Mouse (Mus musculus) embryonic facial prominence, embryonic 11.5 days (tissue): Measurements from ENCODE around the gene Dlec1. TPM values are rescaled to one million over a fixed set of nuclear protein-coding genes. Genes with fewer than 3 reads are reported as not detected.

ENCODE experiments used
- ATAC-seq: fragments of 200-750 bp; cut with Nextera tagmentation; replicated peaks from 2 replicates; pipeline ENCODE4 v1.8.0; 2017; ENCODE audit warnings: low read depth; ENCODE audit not compliant: insufficient number of reproducible peaks, low FRiP score, low TSS enrichment
- DNase-seq: peaks from one replicate; pipeline ENCODE4 v3.0.0-alpha.2; 2015; ENCODE audit warnings: low spot score
- H3K27ac ChIP-seq: fragments of 300-500 bp; sonication (generic); replicated peaks from 2 replicates; pipeline ENCODE4 v1.5.1; 2014; ENCODE audit warnings: mild to moderate bottlenecking, low read depth, low read length, control low read depth
- H3K27me3 ChIP-seq: fragments of 300-500 bp; sonication (generic); 2 replicates; pipeline ENCODE4 v1.6.1; 2014; ENCODE audit warnings: mild to moderate bottlenecking, low read length, moderate library complexity, mixed read lengths; ENCODE audit not compliant: control insufficient read depth, insufficient read depth
- H3K36me3 ChIP-seq: fragments of 300-500 bp; sonication (generic); replicated peaks from 2 replicates; pipeline ENCODE4 v1.6.1; 2014; ENCODE audit warnings: low read depth, mild to moderate bottlenecking, low read length, moderate library complexity, mixed read lengths; ENCODE audit not compliant: control insufficient read depth, insufficient read depth
- H3K4me1 ChIP-seq: fragments of 300-500 bp; sonication (generic); 2 replicates; pipeline ENCODE4 v1.6.1; 2014; ENCODE audit warnings: low read length, mixed read lengths; ENCODE audit not compliant: control insufficient read depth, insufficient read depth
- H3K4me2 ChIP-seq: fragments of 300-500 bp; sonication (generic); 2 replicates; pipeline ENCODE4 v1.6.1; 2014; ENCODE audit warnings: low read depth, mild to moderate bottlenecking, control low read depth, low read length, moderate library complexity
- H3K4me3 ChIP-seq: fragments of 300-500 bp; sonication (generic); 2 replicates; pipeline ENCODE4 v1.5.1; 2014; ENCODE audit warnings: low read depth, low read length, control low read depth
- H3K9ac ChIP-seq: fragments of 300-500 bp; sonication (generic); replicated peaks from 2 replicates; pipeline ENCODE4 v1.6.1; 2014; ENCODE audit warnings: mild to moderate bottlenecking, control low read depth, low read length
- H3K9me3 ChIP-seq: fragments of 300-500 bp; sonication (generic); replicated peaks from 2 replicates; pipeline ENCODE4 v1.6.1; 2016; ENCODE audit warnings: mild to moderate bottlenecking, low read length, inconsistent platforms, mixed read lengths; ENCODE audit not compliant: control insufficient read depth
- WGBS: fragments of 180-500 bp; shearing (Covaris S2); extraction: QIAGEN DNeasy Blood & Tissue Kit; methylation state at CpG from one replicate; pipeline ENCODE4 v1.1.7; 2014; 5-methylcytosine and 5-hydroxymethylcytosine counted together
- polyA plus RNA-seq: library from polyadenylated mRNA; unstranded; fragments of >200 nt; fragmentation: Nextera tagmentation; extraction: Ambion mirVana; gene quantifications from 2 replicates; pipeline ENCODE4 v1.2.1, GENCODE M21; 2014

The Dlec1 gene
- polyA plus RNA-seq, 1 experiment from 2014 or later = 0.69 TPM

DNA sequence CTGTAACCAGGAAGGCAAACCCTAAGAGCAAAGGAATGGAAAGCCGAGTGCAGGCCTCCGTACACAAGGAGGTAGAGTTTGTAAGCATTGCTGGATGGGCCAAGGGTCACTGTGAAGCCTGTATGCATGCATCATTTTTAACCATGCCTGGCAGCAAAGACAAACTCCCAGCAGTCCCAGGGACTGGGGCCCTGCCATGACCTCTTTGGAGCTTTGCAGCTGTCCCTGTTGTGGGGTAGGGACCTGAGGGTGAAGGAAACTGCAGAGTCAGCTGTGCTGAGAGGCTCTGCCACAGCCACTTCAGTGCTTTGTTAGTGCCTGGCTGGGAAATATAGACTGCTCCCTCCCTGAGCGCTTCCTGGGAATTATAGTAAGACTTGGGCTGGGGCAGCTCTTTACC lies 8.4 kb downstream of the Dlec1 start:
- Histone ChIP-seq H3K27me3 (no peaks in the 10 kb centered on the region), H3K4me1 (peaks cover 10% of the 10 kb centered on the region), H3K9me3 (no peaks in the 10 kb centered on the region), H3K4me2 (no peak overlapping the region; the same call in 1 of the 2 replicates), H3K27ac (peak overlapping the region; percentile 57; the same call in 1 of the 2 replicates), H3K4me3 (no peak overlapping the region), H3K9ac (no peak overlapping the region), H3K36me3 (no peaks in the 10 kb centered on the region)
- DNase-seq (peak; percentile 38), ATAC-seq (no peak)
- 43% methylated on average over 3 of the region's 3 CpGs for WGBS

DNA sequence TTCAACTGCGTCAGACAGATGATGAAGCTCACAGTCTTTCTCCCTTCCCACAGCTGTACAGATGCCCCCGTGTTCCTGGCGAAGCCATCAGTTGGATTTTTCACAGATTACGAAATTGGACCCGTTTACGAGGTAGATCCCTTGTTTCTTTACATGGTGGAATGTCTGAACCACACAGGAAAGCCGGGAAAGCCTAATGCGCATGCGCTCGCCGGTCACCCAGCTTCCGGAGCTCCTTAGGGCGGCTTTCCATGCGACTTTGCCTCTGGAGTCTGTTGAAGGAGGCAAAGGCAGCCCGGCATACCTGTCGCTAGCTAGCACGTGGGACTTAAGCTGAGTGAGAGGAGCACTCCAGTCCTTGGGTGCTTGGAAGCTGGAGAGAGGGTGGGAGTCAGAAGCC lies 12.6 kb downstream of the Dlec1 start:
- Histone ChIP-seq H3K9ac (no peak overlapping the region), H3K4me1 (peaks cover 5% of the 10 kb centered on the region), H3K27ac (no peak overlapping the region), H3K4me3 (no peak overlapping the region), H3K9me3 (no peaks in the 10 kb centered on the region), H3K27me3 (no peaks in the 10 kb centered on the region), H3K4me2 (no peak overlapping the region), H3K36me3 (no peaks in the 10 kb centered on the region)
- WGBS = 88% methylated on average over 17 of the region's 17 CpGs
- no peak for DNase-seq
- ATAC-seq = no peak

DNA sequence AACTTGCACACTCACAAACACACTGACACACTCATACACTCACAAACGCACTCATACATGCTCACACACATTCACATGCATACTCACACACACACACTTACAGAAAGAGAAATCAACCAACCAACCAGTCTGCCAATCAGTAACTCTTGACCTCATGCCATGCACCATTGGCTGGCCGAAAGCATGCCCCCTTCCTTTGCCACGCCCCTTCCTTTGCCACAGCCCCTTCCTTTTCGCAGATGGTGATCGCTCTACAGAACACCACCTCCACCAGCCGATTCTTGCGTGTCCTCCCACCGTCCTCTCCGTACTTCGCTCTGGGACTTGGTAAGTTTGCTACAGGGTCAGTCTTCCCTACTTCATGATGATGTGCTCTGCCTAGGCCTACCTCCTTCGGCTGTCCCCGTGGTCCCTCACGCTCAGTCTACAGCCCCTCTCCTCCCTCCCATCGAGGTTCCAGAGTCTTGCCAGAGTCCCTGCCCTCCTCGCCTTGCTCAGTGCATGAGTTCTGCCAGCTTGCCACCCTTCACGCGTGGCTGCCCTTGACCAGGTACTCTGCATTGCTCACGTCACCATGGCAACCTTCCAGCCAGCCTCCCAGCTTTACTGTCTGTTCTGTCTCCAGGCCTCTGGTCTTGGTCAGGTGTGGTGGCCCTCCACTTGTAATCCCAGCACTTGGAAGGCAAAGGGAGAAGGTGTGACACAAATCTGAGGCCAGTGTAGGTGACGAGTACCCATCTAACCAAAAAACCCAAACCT lies 17.3 kb downstream of the Dlec1 start:
- H3K36me3 ChIP-seq = no peaks in the 10 kb centered on the region
- no peak overlapping the region for H3K4me2 ChIP-seq
- no peak overlapping the region for H3K4me3 ChIP-seq
- no peaks in the 10 kb centered on the region for H3K27me3 ChIP-seq
- H3K9me3 ChIP-seq = no peaks in the 10 kb centered on the region
- DNase-seq (no peak), ATAC-seq (no peak)
- H3K4me1 ChIP-seq = no peaks in the 10 kb centered on the region
- no peak overlapping the region for H3K27ac ChIP-seq
- no peak overlapping the region for H3K9ac ChIP-seq
- 88% methylated on average over 19 of the region's 19 CpGs for WGBS

DNA sequence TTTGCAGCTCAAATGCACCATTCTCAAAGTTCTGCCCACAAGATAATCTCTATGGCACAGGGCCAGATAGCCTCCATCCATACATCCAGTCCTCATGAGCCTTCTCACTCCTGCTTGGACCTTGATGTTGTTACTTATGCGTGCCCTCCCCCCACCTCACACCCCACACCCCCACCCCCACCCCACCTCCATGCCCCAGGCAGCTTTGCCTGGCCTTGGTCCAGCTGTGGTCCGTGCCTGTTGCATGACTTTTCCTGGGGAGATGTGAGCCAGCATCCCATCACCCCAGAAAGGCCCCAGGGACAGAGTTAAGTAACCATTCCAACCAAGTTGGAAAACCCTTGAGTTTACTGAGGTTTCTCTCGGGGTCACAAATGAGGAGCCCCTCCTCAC lies 17.9 kb downstream of the Dlec1 start:
- no peaks in the 10 kb centered on the region for H3K36me3 ChIP-seq
- WGBS = 78% methylated on average over 3 of the region's 3 CpGs
- no peak for DNase-seq
- H3K9ac ChIP-seq = no peak overlapping the region
- no peak overlapping the region for H3K4me2 ChIP-seq
- H3K4me1 ChIP-seq = no peaks in the 10 kb centered on the region
- no peak overlapping the region for H3K27ac ChIP-seq
- no peak for ATAC-seq
- no peaks in the 10 kb centered on the region for H3K9me3 ChIP-seq
- H3K4me3 ChIP-seq = no peak overlapping the region
- H3K27me3 ChIP-seq = no peaks in the 10 kb centered on the region

DNA sequence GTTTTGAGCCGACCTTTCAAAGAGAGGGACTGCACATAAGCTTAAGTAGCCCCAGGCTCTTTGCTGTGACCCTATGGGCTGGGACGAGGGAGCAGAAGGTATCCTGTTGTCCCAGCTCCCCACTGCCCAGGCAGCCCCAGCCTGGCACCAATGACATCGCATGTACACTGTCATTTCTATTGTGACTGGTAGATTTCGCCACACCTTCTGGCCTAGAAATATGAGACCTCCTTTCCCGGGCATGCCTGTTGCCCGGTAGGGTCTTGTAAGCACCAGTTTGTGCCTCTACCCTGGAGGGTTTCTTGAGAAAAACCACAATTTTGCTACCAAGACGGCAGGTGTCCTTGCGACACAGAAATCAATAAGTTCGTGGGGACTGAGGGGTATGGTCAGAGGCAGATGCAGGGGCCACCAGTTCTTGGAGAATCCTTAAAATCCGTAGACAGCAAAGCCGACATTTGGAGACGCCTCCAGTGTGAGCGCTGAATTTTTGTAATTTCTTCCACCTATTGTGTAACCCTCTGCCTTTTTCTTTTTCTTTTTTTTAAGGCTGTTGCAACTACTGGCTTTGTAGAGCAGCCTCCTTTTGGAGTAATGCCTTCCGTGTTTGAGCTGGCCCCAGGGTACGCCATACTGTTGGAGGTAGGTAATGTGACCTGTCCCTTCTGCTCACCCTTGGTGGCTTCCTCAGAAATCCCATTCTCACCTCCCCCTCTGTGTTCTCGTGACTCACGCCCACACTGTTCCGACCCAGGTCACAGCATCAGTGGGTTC lies 20.5 kb downstream of the Dlec1 start:
- Histone ChIP-seq H3K4me3 (no peak overlapping the region), H3K27me3 (no peaks in the 10 kb centered on the region), H3K9me3 (no peaks in the 10 kb centered on the region), H3K27ac (no peak overlapping the region), H3K4me1 (no peaks in the 10 kb centered on the region), H3K36me3 (no peaks in the 10 kb centered on the region), H3K4me2 (no peak overlapping the region), H3K9ac (no peak overlapping the region)
- WGBS = 83% methylated on average over 18 of the region's 18 CpGs
- DNase-seq (no peak), ATAC-seq (no peak)

DNA sequence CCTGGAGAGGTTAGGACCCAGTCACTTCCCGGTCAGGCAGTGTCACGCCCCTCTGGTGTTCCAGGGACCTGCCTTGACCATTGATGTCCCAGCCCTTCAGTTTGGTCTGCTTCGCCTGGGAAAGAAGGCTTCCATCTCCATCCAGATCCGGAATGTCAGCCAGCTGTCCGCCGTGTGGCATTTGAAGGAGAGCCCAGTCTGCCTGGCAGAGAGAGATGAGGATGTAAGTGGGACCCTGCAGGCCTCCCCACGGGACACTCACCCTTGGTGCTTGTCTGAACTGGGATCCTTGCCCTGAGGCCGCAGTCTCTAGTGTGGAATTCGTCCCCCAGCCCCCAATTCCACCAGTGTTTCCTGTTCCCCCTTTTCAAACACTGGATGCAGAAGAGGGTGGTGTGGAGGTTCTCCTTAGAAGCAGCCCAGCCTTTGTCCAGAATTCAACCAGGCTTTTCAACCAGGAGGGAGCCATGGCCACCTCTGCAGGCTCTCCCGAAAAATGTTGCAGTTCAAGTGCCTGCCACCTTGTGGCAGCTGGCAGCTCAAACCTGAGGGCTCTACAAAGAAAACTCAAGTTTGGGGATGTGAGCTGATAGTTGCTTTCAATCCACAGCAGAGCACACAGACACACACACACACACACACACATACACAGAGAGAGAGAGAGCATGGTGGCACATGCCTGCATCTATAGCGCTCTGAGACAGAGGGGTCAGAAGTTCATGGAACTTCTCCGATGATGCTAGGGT lies 26.3 kb downstream of the Dlec1 start:
- no peak overlapping the region for H3K27ac ChIP-seq
- 81% methylated on average over 12 of the region's 12 CpGs for WGBS
- DNase-seq = peak; percentile 20

DNA sequence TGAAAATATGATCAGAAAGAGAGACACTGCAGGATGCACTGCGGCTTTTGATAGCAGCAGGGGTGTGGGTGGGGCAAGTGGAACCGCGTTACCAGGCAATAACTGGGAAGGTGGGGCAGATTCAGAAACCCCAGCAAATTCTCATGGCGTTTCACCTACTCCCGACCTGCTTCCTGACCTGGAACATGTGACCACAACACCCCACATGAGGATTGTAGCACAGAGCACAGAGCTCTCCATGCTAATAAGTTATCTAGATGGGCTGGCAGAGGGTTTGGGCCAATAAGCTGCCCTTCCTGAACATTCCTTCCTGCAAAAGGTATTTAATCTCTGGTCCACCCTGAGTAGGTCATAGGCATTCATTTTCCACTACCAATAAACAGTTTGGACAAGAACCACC lies 28.4 kb downstream of the Dlec1 start:
- Histone ChIP-seq H3K9ac (no peak overlapping the region), H3K4me2 (no peak overlapping the region), H3K36me3 (no peaks in the 10 kb centered on the region), H3K27me3 (no peaks in the 10 kb centered on the region), H3K4me3 (no peak overlapping the region), H3K27ac (no peak overlapping the region), H3K9me3 (no peaks in the 10 kb centered on the region), H3K4me1 (no peaks in the 10 kb centered on the region)
- DNase-seq (no peak), ATAC-seq (no peak)
- WGBS = 70% methylated on average over 5 of the region's 5 CpGs

More for the DNA sequence above, 26.3 kb downstream of the Dlec1 start:
- Histone ChIP-seq H3K27me3 (no peaks in the 10 kb centered on the region), H3K4me2 (no peak overlapping the region), H3K4me1 (no peaks in the 10 kb centered on the region), H3K4me3 (no peak overlapping the region), H3K9ac (no peak overlapping the region), H3K9me3 (no peaks in the 10 kb centered on the region), H3K36me3 (no peaks in the 10 kb centered on the region)
- ATAC-seq = no peak
